Mouse (Mus musculus): ENCODE measurements around the gene Zfp365.

The Zfp365 gene

DNA sequence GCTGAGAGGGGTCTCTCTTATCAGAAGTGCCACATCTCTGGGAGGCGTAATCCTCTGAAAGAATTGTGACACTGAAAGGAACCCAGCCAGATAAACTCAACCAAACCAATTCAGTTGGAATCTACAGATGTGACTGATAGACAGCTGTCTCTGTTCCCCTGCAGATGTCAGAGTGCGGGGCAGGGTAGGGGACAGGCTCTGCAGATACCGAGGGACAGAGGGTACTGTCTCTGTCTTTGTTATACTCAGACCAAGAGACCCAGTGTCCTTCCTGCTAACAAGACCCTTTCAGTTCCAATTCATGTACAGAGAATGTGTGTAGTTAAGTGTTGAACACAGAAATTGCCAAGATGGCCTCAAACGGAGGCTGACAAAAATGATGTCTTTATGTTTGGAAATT is 6.4 kb downstream of the Zfp365 start:
- no peak for DNase-seq (ENCODE audit: low read depth, low spot score)

DNA sequence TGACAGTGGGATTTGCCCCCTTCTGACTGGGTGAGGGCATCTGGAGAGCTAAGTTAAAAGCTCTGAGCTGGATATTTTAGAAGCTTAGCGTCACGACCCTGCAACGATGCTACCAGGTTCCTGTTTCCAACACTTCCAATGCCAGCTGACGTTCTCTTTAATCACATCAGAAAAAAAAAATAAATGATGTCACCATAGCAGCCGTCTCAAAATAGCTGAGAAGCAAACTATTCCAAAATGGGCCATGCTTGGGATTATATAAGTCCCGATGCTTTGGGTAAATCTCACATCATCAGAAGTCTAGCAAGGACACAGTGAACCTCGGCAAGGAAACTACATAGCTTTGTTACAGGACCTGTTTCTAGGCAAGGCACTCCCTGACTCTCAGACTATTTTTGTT is 9.1 kb downstream of the Zfp365 start:
- no peak for DNase-seq (ENCODE audit: low read depth, low spot score)

DNA sequence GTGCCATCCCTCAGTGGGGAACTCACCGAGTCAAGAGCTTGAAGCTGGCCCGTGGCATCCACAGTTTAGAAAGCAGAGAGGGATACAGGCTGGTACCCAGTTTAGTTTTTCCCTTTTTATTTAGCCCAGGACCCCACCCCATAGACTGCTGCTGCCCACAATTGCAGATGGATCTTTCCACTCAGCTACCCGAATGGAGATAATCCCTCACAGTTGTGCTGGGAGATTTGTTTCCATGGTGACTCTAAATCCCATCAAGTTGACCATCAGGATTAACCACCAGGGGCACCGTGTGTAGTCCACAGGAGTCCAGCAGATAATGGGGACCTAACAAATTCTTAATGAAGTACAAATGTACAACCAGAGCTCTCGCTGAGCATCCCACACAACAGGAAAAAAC is 11.3 kb downstream of the Zfp365 start:
- DNase-seq (ENCODE audit: low read depth, low spot score): peak; percentile 85

DNA sequence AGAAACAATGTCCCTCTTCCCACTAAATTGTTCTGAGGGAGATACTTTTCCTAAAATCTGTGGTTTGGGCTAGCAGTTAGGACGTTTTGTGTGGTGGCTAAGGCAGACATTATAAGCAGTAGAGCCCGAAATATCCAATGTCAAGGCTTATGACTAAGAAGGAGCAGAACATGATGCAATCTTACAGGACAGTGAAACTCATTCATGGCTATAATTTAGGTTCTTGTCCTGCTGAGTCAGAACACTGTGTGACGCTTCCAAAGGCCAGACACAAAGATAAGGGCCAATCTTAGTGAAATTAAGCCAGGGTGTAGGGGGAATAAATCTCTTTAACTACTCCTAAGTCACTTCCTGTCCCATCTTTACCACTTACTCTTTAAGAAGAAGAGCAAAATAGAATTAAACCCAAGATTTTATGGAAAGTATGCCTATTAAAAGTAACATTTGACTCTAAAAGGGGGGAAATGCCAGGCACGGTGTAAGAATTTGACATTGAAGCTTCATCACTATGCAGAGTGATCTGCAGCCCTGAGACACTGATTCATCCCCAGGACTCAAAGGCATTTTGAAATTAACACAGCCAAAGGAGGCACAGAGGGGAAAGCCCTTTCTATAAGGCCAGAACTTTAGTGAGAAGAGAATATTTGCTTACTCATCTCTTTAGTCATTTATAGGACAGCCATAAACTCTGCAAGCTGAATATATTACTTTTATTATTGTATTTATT is 13.3 kb downstream of the Zfp365 start:
- DNase-seq (ENCODE audit: low read depth, low spot score): no peak

DNA sequence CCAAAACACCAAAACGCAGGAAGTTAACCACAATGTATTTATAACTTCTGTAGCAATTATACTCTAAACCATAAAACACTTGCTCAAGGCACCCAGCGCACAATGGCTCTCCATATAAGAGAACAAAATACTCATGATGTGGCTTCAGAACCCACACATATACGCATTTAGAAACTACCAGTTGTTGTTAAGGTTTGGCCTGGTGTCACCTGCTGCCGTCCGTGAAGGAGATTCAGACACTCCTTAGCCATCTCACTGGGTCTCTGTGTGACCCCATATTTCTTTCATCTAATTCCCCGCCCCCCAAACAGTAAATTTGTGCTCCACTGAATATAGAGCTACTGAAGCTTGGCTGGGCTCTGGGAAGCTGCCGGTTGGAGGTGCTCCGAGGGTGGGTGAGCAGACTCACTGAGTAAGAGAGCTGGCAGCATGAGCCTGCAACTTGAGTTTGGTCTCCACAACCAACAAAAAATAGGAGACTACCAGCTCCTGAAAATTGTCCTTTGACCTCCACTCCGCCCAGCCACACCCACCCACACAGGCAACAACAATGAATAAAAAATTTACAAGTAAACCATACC is 14.0 kb downstream of the Zfp365 start:
- no peak for DNase-seq (ENCODE audit: low read depth, low spot score)

DNA sequence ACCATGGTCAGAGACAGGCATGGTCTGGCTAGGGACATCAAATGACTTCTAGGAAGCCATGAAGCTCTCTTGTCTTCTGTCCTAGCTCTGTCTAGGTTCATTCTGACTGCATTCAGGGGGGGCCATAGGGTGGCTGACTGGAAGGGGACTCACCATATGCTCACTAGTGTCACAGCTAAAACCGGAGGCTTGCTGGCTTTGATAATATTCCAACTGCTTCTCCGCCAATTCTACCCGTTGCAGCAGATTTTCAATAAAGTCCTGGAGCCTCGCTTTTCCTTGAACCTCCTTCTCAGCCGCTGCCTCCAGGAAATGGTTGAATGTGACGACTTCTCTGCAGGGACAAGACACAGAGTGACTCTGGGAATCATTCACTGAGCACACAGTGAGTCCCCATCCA is 15.2 kb downstream of the Zfp365 start:
- DNase-seq (ENCODE audit: low read depth, low spot score): no peak

DNA sequence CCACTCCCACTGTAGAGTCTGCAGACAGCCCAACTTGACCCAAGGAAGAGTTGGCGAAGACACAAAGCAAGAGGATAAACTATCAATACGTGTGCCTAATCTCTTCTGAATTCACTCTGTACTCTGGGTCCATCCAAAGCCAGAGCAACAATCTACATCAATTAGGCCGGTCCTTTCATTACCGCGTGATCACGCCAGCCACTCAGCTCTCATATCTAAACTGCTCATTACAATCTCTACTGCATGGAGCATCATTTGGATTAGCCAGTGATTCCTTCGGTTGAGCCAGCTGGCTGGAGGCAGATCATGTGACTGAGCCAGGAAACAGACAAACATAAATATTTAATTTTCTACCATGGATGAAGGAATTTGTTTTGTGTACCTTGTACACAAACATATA is 17.8 kb downstream of the Zfp365 start:
- DNase-seq (ENCODE audit: low read depth, low spot score): no peak

DNA sequence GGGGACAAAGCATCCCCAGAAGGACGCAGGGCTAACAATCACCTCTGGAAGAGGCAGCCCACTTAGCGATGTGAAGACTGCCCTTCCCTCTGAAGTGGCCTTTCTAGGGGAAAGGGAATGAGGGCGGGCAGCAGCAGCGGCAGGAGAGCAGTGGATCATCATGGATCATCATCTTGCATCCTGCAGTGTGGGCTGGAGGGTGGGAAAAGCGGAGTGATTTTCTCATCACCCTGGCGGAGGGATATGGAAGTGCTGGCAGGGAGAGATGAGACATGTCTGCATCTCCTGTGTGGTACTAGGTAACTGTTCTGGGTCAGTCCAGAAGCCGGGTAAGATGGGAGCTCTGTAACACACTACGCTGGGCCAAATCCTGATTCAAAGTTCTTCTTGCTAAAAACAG is 18.4 kb downstream of the Zfp365 start:
- DNase-seq (ENCODE audit: low read depth, low spot score): no peak

DNA sequence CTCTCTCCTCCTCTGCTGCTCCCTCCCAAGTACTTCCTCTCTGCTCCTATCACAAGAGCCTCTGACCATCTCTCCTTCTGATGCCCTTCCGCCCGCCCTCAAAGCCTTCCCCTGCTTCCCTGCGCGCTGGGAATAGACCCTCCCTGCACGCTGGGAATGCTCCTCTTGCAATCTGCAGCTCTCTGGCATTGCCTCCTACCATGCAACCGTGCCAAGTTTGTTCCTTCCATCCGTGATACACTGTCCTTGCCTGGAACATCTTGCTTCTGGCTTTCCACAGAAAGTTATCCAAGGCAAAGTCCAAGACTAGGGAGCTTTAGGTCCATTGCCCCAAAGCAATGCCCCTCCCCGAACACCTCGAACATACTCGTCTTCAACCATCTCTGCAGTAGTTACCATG is 19.2 kb downstream of the Zfp365 start:
- DNase-seq (ENCODE audit: low read depth, low spot score): no peak

DNA sequence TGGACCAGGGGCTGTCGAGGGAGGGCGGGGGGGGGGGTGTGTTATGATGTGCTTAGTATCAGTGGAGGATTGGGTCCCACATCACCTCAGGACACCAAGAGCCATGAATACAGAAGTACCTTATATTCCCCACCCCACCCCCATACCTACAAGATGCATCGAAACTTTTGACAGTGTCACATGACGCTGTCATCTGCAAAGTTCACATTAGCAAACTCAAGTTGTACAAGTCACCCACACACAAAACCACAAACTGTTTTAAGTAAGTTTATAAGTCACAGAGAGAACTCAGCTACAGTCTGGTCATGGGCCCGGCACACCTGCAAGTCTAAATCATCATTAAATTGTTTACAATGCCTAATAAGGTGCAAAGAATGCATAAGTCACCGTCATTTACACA is 21.3 kb downstream of the Zfp365 start:
- no peak for DNase-seq (ENCODE audit: low read depth, low spot score)

DNA sequence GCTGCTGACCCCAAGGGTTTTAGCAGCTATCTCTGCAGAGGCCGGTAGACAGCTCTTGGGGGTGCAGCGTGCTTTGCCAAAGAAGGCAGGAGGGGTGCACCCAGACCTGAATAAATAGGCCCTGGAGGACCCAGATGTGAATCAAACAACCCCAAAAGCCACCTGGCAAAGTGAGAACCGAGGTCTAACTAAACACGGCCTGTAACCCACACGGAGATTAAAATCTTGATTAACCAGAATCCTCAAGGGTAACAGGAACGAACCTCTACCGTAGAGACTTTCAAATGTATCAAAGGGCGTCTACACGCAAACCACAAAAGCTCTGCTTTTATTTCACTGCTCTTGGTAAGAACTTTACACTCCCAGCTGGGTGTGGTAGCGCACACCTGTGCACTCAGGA is 24.5 kb downstream of the Zfp365 start:
- no peak for DNase-seq (ENCODE audit: low read depth, low spot score)

DNA sequence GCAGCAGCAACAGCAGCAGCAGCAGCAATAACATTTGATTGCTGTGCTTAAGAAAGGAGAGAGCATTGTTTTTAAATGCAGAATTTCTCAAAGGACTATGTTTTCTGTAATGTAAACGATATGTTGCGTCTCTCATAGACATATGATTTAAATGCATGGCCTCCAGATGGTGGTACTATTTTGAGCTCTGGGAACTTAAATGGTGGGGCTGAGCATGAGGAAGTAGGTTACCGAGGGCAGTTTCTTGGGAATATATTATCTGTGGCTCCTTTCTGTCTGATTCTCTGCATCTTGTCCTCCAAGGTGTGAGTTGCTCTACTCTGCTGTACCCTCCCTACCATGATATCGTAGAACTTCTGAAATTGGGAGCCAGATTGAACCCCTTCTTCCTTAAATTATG is 31.8 kb downstream of the Zfp365 start:
- DNase-seq (ENCODE audit: low read depth, low spot score): no peak

DNA sequence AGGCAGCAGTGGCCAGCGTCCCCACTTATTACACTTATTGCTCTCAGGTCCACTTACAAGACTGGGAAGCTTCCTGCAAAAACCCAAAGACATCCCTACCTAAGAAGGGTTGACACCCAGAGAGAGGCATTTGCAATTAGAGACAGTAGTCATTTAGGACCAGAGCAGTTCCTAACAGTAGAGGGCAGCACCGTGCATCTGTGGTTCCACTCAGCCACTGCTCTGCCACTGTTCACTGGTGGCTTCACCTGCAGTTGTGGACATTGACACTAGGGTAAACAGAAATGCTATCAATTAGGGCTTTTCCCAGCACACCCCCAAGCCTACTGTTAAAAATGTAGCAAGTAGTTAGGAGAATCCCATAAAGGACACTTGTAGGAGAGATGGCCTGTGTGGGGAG is 40.7 kb downstream of the Zfp365 start:
- peak; percentile 45 for DNase-seq (ENCODE audit: low read depth, low spot score)

DNA sequence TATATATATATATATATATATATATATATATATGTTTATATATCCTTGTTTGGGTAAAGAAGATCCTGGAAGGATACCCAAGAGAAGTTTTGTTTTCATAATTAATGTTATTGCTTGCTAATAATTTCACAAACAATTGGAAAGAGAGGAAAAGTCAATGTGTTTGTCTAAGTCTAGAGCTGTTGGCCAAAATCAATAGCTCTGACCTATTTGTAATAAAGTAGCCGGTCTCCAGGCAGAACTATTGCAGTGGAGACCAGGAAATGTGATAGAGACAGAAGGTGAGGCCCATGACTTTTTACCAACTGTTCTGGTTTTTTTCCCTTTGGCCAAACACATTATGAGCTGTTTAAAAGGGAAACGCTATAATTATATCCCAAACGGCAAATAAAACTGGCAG is 44.2 kb downstream of the Zfp365 start:
- DNase-seq (ENCODE audit: low read depth, low spot score): no peak

DNA sequence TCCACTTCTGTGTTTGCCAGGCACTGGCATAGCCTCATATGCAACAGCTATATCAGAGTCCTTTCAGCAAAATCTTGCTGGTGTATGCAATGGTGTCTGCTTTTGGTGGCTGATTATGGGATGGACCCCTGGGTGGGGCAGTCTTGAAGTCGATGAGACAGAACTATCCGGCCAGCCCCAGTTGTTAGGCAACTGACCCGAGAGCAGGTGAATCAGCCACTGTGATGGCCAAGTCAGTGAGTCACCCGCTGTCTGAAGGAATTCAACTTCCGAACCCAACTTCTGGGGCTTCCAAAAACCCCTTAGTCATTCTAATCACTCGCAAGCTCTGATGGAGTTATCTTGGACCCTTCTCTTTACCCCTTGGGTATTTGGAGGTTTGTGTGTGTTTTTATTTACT is 46.6 kb downstream of the Zfp365 start:
- DNase-seq (ENCODE audit: low read depth, low spot score): no peak

DNA sequence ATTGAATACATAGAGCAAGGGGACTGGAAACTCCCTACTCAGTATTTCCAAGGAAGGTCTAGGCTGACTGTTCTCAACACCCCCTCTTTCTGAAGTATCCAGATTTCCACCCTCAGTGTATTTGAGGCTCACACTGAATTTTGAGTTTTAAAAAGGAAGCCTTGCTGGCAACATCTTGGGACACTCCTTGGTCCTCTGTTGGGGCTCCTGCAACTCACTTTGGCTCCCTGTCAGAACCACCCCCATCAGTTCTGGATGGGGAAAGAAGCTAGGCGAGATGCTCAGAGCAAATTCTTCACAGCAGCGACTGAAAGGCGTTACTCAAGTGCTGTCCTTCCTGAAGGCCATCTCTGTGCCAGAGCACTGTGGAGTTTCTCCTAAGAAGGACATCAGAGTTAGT is 47.4 kb downstream of the Zfp365 start:
- DNase-seq (ENCODE audit: low read depth, low spot score): no peak

DNA sequence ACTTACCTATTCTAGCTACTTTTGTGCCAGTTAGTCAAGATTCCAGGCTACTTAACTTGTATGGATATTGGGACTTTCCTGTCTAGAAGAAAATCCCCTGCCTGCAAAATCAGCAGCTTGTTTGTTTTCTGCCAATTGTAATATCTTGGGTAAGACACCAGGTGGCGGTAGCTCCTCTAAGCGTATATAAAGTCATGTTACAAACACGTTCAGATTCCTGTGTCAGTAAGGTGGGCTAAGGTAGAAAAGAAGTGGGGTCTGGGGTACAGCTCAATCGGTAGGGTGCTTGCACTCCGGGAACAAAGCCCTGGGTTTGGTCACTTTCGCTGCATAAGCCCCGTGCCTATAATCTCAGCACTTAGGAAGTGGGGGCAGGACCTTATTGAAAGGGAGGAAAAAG is 50.1 kb downstream of the Zfp365 start:
- no peak for DNase-seq (ENCODE audit: low read depth, low spot score)

DNA sequence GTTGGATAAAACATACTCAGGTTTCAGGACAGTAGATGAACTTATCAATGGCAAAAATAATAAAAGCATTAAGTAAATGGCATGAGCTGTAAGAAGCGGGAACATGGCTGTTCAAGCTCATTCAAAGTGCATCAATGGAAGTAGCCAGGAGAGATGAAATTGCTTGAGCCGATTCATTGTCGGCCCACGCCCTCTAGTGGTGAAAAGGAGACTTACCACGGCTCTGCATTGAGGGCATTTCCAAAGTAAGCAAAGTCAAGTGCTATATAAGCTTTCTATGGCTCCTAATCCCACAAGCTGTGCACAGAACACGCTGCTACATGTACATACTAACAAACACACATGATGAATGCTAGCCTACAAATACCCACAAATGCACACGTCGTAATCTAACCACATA is 53.6 kb downstream of the Zfp365 start:
- DNase-seq (ENCODE audit: low read depth, low spot score): peak; percentile 46

DNA sequence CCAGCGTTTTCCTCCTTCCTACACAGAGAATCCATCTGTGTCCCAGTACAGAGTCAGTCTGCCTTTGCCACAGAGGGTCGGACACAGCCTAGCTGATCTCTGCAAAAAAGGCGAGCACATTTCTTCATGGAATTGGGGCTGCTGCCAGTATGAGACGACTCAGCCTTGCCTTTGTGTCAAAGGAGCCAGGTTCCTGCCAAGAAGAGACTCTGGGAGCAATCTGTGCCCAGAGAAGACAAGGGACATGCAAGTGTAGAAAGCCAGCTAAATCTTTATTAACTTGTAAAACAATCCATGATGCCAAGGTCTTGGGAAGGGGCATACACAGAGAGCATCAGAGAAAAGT is 54.9 kb downstream of the Zfp365 start:
- no peak for DNase-seq (ENCODE audit: low read depth, low spot score)

DNA sequence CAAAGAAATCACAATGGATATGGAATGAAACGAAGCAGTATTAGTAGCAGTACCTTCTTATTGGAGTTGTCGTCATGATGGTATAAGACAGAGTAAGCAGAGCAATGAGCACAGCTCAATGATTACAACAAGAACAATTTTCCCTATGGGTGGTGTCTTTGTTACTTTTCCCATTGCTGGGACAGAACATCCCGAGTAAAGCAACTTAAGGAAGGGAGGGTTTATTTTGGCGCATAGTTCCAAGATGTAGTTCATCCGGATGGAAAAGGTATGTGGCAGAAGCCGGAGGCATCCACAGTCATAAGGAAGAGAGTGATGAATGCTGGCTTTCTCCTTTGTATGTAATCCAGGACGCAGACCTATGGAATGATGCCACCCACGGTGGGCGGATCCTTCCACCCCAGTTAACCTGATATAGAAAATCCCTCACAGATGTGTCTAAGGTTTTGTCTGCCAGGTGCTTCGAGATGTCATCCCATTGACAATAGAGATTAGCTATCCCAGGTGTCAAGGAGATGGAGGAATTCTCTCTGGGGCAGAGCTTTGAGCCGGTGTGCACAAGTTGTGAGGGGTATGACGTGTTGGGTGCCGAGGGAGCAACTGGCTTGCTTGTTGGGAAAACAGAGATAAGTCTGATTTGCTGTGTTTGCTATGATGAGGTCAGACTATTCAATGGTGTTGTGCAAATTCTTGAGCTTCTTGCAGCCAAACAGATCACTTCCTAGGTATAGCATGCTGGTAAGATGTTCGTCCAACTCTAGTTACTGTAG is 55.5 kb downstream of the Zfp365 start:
- DNase-seq (ENCODE audit: low read depth, low spot score): no peak

DNA sequence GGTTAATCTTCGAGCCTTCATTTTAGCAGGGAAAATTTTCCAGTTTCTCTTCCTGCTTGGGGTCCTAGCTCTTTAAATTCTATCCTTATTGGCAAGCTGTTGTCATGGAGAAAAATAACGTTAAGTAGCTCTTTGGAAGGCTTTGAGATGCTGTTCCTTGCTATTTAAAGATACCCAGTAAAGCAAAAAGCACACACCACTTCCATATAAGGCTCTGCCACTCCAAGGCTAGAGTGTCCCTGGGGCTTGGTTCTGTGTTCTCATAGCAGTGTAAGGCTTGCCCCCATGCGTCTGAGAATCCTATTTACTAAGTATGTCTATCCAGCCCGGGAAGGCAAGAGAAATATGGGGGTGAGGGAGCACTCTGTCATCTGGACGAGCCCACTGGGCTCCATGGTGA is 56.7 kb downstream of the Zfp365 start:
- no peak for DNase-seq (ENCODE audit: low read depth, low spot score)

DNA sequence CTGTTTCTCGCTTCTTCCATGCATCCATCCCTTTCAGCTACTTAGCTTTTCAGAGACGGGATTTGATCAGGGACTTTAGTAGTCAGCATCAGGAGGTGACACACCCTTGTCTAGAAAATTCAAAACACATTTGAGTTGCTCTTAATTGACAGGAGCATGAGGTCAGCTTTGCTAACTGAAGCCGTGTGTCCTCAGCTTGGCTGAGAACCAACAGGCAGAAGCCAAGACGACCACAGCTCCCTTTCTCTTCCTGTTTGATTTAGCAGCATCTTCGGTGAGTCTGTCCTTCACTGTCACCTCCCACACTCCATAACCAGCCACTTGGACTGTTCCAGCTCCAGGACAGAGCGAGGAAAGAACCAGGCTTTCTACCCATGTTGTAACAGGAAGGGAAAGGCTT is 60.1 kb downstream of the Zfp365 start:
- no peak for DNase-seq (ENCODE audit: low read depth, low spot score)

DNA sequence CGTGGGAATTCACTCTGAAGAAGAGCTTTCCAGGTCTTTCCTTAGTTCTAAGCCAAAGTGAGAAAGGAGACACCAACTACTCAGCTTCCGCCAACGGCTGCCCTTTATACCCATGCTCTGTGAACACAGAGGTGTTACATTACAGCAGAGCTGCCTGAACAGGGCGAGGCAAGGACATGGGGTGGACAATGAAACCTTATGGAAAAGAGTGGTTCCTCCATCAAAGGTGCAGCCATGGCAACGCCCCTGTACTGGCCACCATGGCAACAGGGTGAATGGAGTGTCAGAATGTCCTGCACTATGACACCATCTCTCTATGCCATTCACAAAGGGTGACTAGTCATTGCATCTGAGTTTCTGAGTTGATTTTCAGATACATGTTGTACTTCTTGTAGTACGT is 61.4 kb downstream of the Zfp365 start:
- DNase-seq (ENCODE audit: low read depth, low spot score): no peak

All from retina, adult 2 months (tissue).